Mouse (Mus musculus) lung, postnatal 0 days (tissue): ENCODE measurements around the gene Ablim1. TPM values are rescaled to one million over a fixed set of nuclear protein-coding genes. Genes with fewer than 3 reads are reported as not detected.

Experiments used
- ATAC-seq: fragments of 200-750 bp; cut with Nextera tagmentation; 2 replicates; pipeline ENCODE4 v1.8.0; 2017; ENCODE audit warnings: moderate library complexity
- DNase-seq: peaks from one replicate; pipeline ENCODE4 v3.0.0-alpha.2; 2016; ENCODE audit warnings: low spot score
- H3K27ac ChIP-seq: fragments of 300-500 bp; sonication (generic); 2 replicates; pipeline ENCODE4 v1.5.1; 2014; ENCODE audit warnings: antibody characterized with exemption, mild to moderate bottlenecking, low read length, mixed read lengths
- H3K27me3 ChIP-seq: fragments of 300-500 bp; sonication (generic); replicated peaks from 2 replicates; pipeline ENCODE4 v1.6.1; 2014; ENCODE audit warnings: low read length, mixed read lengths; ENCODE audit not compliant: insufficient read depth
- H3K36me3 ChIP-seq: fragments of 300-500 bp; sonication (generic); 2 replicates; pipeline ENCODE4 v1.6.1; 2014; ENCODE audit warnings: low read length, mixed read lengths; ENCODE audit not compliant: insufficient read depth
- H3K4me1 ChIP-seq: fragments of 300-500 bp; sonication (generic); 2 replicates; pipeline ENCODE4 v1.6.1; 2014; ENCODE audit warnings: antibody characterized with exemption, low read depth, low read length, mixed read lengths; ENCODE audit not compliant: insufficient read depth
- H3K4me2 ChIP-seq: fragments of 300-500 bp; sonication (generic); replicated peaks from 2 replicates; pipeline ENCODE4 v1.6.1; 2014; ENCODE audit warnings: low read depth, mild to moderate bottlenecking, low read length, moderate library complexity, mixed read lengths
- H3K4me3 ChIP-seq: fragments of 300-500 bp; sonication (generic); 2 replicates; pipeline ENCODE4 v1.5.1; 2014; ENCODE audit warnings: low read depth, low read length
- H3K9ac ChIP-seq: fragments of 300-500 bp; sonication (generic); replicated peaks from 2 replicates; pipeline ENCODE4 v1.6.1; 2014; ENCODE audit warnings: low read depth, mild to moderate bottlenecking
- H3K9me3 ChIP-seq: fragments of 300-500 bp; sonication (generic); 2 replicates; pipeline ENCODE4 v1.6.1; 2016; ENCODE audit warnings: low read length, mixed read lengths
- CTCF ChIP-seq: IDR thresholded peaks from 2 replicates; pipeline ENCODE4 v1.5.1; 2016; ENCODE audit warnings: antibody characterized with exemption, mild to moderate bottlenecking
- EP300 ChIP-seq: IDR thresholded peaks from 2 replicates; pipeline ENCODE4 v1.6.1; 2016; ENCODE audit warnings: antibody characterized with exemption, mild to moderate bottlenecking, control low read depth
- WGBS: fragments of 180-500 bp; shearing (Covaris S2); extraction: QIAGEN DNeasy Blood & Tissue Kit; methylation state at CpG from one replicate; pipeline ENCODE4 v1.1.7; 2014; 5-methylcytosine and 5-hydroxymethylcytosine counted together
- polyA plus RNA-seq: library from polyadenylated mRNA; unstranded; fragments of >200 nt; fragmentation: Nextera tagmentation; extraction: Ambion mirVana; gene quantifications from 2 replicates; pipeline ENCODE4 v1.2.1, GENCODE M21; 2015

The Ablim1 gene
- polyA plus RNA-seq, 1 experiment from 2014 or later = 50.1 TPM

DNA sequence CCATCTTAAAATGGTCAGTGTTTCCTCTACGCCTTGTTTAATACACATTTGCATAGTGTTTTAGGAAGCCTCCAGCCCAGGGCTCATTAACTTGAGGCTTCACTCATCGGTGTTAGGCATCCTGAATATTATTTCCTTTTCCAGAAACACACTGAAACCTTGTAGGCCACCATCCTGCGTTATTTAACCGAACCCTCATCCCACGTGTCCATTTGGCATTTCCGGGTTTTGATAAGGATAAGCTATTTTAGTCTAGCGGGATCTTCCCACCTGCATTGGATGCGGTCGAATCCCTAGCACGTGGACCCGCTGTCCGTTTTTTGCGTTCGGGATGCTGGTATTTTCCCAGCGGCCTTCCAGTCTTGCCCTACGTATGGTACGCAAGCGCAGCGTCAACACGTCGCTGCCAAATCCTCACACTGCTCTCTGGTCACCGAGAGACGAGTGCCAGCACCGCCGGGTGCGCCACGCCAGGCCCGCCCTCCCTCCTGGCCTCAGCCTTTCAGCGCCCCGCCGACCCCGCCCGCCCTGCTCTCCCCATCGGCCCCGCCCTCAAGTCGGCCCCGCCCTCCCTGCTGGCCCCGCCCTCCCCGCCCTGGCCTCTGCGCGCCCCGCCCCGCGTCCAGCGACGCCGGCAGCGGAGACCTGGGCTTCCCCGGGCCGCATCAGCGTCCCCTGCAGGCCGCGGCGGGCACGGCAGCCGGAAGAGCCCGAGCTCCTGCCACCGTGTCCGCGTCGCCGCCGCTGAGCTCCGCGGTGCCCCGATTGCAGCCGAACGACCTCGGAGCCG is 45.8 kb upstream of the Ablim1 start, which contains the start of gene Fam160b1:
TSS of gene Fam160b1 (plus strand) at position 340 of the 790 bp plus-strand sequence.
- peak; percentile 91 for ATAC-seq
- no peaks in the 10 kb centered on the region for H3K9me3 ChIP-seq
- peak within 1 kb of the TSS; percentile 98 for H3K27ac ChIP-seq
- no peaks in the 10 kb centered on the region for H3K27me3 ChIP-seq
- peak within 1 kb of the TSS; percentile 56 for H3K4me2 ChIP-seq
- peaks cover 38% of the 10 kb centered on the region; the same call in 1 of the 2 replicates for H3K4me1 ChIP-seq
- H3K9ac ChIP-seq = peak within 1 kb of the TSS; percentile 100
- DNase-seq = peak; percentile 98
- WGBS = under 1% methylated on average over 38 of the region's 70 CpGs
- H3K4me3 ChIP-seq = peak within 1 kb of the TSS; percentile 98
- no peaks in the 10 kb centered on the region for H3K36me3 ChIP-seq
- peak; percentile 80 for TF ChIP-seq CTCF
- peak; percentile 53 for TF ChIP-seq EP300

DNA sequence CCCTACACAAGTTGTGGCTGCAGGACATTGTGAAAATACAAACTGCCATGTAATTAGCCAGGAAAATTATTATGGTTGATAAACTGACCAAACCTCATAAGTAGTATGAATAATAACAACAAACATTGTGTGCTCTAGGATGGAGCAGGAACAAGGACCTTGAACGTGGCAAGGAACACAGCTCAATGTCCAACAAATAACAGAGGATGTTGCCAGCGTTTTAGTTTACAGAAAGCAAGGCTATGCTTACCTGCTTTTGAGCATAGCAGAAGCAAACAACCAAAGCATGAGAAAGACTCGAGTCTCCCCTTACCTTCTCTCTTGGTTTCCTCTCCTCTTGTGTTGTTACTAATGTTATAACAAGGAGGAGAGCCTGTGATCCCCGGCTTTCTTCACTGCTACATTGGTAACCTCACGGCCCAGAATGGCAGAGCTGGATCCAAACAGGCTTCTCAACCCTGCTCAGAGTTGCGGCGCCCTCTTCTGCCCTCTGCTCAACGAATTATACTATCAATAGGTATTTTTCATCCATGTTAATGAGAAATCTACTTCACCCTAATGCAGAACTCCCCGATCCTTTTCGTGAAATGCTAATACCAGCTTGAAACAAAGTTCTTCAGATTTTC is 45.1 kb upstream of the Ablim1 start:
- no peak for ATAC-seq
- WGBS = 22% methylated on average over 10 of the region's 10 CpGs
- Histone ChIP-seq H3K36me3 (no peaks in the 10 kb centered on the region), H3K4me2 (peak overlapping the region; percentile 56), H3K27me3 (no peaks in the 10 kb centered on the region), H3K4me1 (peaks cover 33% of the 10 kb centered on the region; the same call in 1 of the 2 replicates), H3K4me3 (peak overlapping the region; percentile 98), H3K9ac (no peak overlapping the region), H3K27ac (peak overlapping the region; percentile 98), H3K9me3 (no peaks in the 10 kb centered on the region)
- no peak for DNase-seq
- no peak for TF ChIP-seq EP300
- no peak for TF ChIP-seq CTCF

DNA sequence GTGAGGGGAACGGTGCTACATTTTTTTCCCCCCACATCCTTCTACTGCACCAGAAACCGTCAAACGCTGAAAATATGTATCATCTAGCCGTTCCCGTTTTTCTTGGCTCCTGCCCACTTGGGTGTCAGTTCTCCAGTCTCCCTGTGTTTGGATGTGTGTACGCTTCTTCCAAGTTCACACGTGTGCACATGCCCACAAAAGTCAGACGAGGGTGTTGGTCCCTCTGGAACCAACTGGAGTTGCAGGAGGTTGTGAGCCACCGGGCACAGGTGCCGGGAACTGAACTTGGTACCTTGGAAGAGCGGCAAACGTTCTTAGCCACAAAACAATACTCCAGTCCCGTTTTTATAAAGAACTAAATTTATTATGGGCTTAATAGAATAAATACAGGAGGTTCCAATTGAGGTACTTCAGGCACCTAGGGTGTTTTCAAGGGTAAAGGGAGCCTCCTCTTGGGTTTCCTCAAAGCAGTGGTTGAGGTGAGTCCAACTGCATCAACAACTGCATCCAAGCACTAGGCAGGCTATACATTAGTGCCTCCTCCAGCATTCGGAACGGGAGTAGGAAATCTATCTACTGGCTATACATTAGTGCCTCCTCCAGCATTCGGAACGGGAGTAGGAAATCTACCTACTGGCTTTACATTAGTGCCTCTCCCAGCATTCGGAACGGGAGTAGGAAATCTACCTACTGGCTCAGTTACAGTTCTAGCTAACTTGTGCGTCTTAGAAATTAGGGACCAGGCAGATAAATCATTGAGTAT is 44.3 kb upstream of the Ablim1 start:
- Histone ChIP-seq H3K36me3 (no peaks in the 10 kb centered on the region), H3K27ac (peak overlapping the region; percentile 6), H3K4me2 (peak overlapping the region; percentile 56; the same call in 1 of the 2 replicates), H3K4me3 (no peak overlapping the region), H3K9me3 (no peaks in the 10 kb centered on the region), H3K4me1 (peaks cover 26% of the 10 kb centered on the region; the same call in 1 of the 2 replicates), H3K27me3 (no peaks in the 10 kb centered on the region), H3K9ac (no peak overlapping the region)
- WGBS = 75% methylated on average over 20 of the region's 20 CpGs
- TF ChIP-seq EP300 (no peak), CTCF (no peak)
- ATAC-seq = no peak
- DNase-seq = no peak

DNA sequence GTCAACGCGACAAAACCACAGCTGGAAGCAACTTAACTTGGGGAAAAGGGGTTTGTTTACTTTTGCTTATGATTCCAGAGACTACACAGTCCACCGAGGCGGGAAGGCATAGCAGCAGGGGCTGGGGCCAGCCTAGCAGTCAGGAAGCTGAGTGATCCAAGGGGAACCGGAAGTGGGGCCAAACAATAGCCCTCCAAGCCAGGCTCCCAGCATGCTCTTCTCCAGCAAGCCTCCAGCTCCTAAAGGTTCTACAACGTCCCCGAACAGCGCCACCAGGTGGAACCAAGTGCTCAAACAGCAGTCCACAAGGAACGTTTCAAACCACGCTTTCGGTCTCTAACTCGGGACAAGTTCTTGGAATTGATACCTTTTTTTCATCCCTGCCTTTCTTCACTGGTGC is 43.6 kb upstream of the Ablim1 start:
- H3K27me3 ChIP-seq = no peaks in the 10 kb centered on the region
- peak overlapping the region; percentile 65 for H3K27ac ChIP-seq
- peak; percentile 92 for DNase-seq
- peak; percentile 50; the same call in 1 of the 2 replicates for TF ChIP-seq EP300
- TF ChIP-seq CTCF = peak; percentile 87
- H3K4me2 ChIP-seq = peak overlapping the region; percentile 50
- ATAC-seq = peak; percentile 34
- WGBS = 25% methylated on average over 12 of the region's 12 CpGs
- H3K4me3 ChIP-seq = peak overlapping the region; percentile 16
- no peaks in the 10 kb centered on the region for H3K36me3 ChIP-seq
- peaks cover 25% of the 10 kb centered on the region; the same call in 1 of the 2 replicates for H3K4me1 ChIP-seq
- H3K9me3 ChIP-seq = no peaks in the 10 kb centered on the region
- H3K9ac ChIP-seq = no peak overlapping the region

DNA sequence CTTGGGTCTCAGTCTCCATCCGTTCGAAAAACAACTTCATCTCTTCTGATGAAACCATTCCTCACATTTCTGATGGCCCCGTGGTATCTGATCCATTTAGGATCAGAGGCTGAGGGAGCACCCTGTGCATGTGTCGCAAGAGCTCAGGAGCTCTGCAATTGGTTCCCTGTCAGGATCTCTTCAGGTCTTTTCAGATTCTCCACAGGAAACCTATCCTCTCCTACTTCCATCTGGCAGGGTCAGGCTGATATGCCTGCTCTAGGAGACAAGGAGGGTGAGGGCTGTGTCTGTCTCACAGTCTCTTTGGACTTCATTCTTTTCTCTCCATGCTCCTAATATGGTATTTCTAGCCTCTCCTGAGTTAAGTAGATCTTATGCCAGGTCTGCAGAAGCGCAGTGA is 43.1 kb upstream of the Ablim1 start:
- Histone ChIP-seq H3K27ac (peak overlapping the region; percentile 65), H3K9me3 (no peaks in the 10 kb centered on the region), H3K4me3 (peak overlapping the region; percentile 16), H3K9ac (no peak overlapping the region), H3K4me1 (peaks cover 25% of the 10 kb centered on the region; the same call in 1 of the 2 replicates), H3K27me3 (no peaks in the 10 kb centered on the region), H3K36me3 (no peaks in the 10 kb centered on the region), H3K4me2 (peak overlapping the region; percentile 50)
- WGBS = 69% methylated on average over 5 of the region's 5 CpGs
- ATAC-seq (no peak), DNase-seq (no peak)
- TF ChIP-seq CTCF (no peak), EP300 (no peak)

DNA sequence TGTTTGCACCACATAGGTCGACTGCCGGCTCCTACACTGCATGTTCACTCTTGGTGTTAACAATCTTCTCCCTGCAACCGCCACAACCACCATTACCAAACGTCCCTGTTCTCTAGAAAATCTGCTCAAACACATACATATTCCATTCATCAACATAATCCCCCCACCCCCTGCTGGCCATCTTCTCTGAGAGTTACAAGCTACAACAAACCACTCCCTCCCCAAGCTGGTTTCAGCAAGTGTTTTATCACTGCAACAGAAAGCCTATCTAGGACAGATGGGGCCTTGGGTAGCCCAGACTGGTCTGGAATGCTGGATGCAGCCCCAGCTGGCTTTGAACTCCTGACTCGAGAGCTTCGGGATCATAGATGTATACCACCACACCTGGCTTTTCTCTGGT is 42.5 kb upstream of the Ablim1 start:
- Histone ChIP-seq H3K36me3 (no peaks in the 10 kb centered on the region), H3K9me3 (no peaks in the 10 kb centered on the region), H3K4me2 (no peak overlapping the region), H3K4me3 (no peak overlapping the region), H3K27ac (no peak overlapping the region), H3K4me1 (peaks cover 20% of the 10 kb centered on the region; the same call in 1 of the 2 replicates), H3K9ac (no peak overlapping the region), H3K27me3 (no peaks in the 10 kb centered on the region)
- DNase-seq = no peak
- WGBS = 80% methylated on average over 6 of the region's 6 CpGs
- ATAC-seq = no peak
- TF ChIP-seq EP300 (no peak), CTCF (no peak)
